Comparison of ENCODE assay signal across 22 mouse cellular contexts in the genomic region with DNA sequence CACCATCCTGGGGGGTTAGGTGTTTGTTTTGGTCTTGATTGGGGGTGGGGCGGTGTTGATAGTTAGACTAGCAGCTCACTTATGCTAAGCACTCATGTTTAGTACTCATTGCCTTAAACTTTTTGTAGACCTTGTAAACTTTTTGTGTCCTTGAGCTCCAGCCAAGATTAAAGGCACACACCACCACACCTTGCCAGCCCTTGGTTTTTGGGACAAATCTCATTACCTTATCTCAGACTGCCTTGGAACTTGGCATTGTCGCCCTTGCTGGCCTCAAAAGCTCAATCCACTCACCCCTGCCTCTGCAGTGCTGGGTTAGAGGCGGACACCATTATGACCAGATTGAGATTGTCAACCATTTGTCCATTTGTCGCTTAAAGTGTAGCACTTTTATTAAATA.
A peak's percentile ranks its signal among the peaks of the same experiment; 100 is the strongest.
DNase-seq lines count a peak whose midpoint lies in the region; ATAC-seq and TF ChIP-seq lines count a peak whose summit lies in the region.
"Had no signal": no experiment of that assay in that cellular context is flagged by ENCODE, and none has a peak within 500 bp of the region (broad histone marks: within the 10 kb centered on the region; RNA-seq: fewer than 3 reads in every experiment).

No protein-coding gene starts in this region.

- no peak for ATAC-seq in heart, embryonic 16.5 days (replicated peaks; ENCODE audit: extremely low read depth, insufficient read depth, low FRiP score)
- ATAC-seq: forebrain, embryonic 14.5 days had no signal

- WGBS in heart, embryonic 16.5 days: 77% methylated on average over 4 of the region's 4 CpGs
- 95% methylated on average over 4 of the region's 4 CpGs for WGBS in thymus, adult 2 months

- no peaks in the 10 kb centered on the region for H3K27me3 ChIP-seq in heart, embryonic 16.5 days (ENCODE audit: control insufficient read depth, insufficient read depth, low read length)
- H3K27me3 ChIP-seq in thymus, adult 2 months (ENCODE audit: control insufficient read depth, insufficient read depth, low read length): no peaks in the 10 kb centered on the region
- H3K27me3 ChIP-seq: embryonic facial prominence, embryonic 15.5 days; heart, embryonic 13.5 days had no signal

- H3K4me1 ChIP-seq in heart, embryonic 16.5 days (ENCODE audit: control insufficient read depth, insufficient read depth, low read length): peaks cover 15% of the 10 kb centered on the region
- peaks cover 6% of the 10 kb centered on the region; the same call in 1 of the 2 replicates for H3K4me1 ChIP-seq in thymus, adult 2 months (replicated peaks; ENCODE audit: control insufficient read depth, insufficient read depth, low read length)

- TF ChIP-seq CTCF in thymus, adult 2 months (IDR thresholded peaks at IDR 0.05; ENCODE audit: borderline replicate concordance, control insufficient read depth, extremely low read depth, insufficient read depth, low read length, poor library complexity): no peak

- no peaks in the 10 kb centered on the region for H3K36me3 ChIP-seq in heart, embryonic 16.5 days (ENCODE audit: control insufficient read depth, insufficient read depth)
- no peaks in the 10 kb centered on the region for H3K36me3 ChIP-seq in thymus, adult 2 months (ENCODE audit: control insufficient read depth, insufficient read depth, low read length)
- H3K36me3 ChIP-seq: embryonic facial prominence, embryonic 15.5 days; forebrain, embryonic 10.5 days; heart, embryonic 13.5 days; hindbrain, embryonic 10.5 days had no signal

- H3K4me3 ChIP-seq in heart, embryonic 16.5 days (ENCODE audit: low read length): no peak overlapping the region
- no peak overlapping the region for H3K4me3 ChIP-seq in thymus, adult 2 months (ENCODE audit: control insufficient read depth, insufficient read depth, low read length)
- H3K4me3 ChIP-seq: embryonic facial prominence, embryonic 15.5 days; erythroblast, embryonic 14.5 days; forebrain, embryonic 10.5 days; gastrocnemius, adult 2 months; heart, embryonic 13.5 days; hindbrain, embryonic 10.5 days had no signal

- no peak for TF ChIP-seq POLR2A in thymus, adult 2 months (IDR thresholded peaks at IDR 0.05; ENCODE audit: control insufficient read depth, extremely low read depth, insufficient read depth, low read length, poor library complexity)

- intact Hi-C loops in heart, postnatal 25 days (cut with DNase I): loop anchor here (5.0 kb wide), 2 partner anchors 61 to 114 kb away; no protein-coding TSS in a partner anchor

- no peak overlapping the region for H3K4me2 ChIP-seq in heart, embryonic 16.5 days (ENCODE audit: low read depth, low read length)
- H3K4me2 ChIP-seq: embryonic facial prominence, embryonic 15.5 days; heart, embryonic 13.5 days; hindbrain, embryonic 14.5 days had no signal

- H3K9me3 ChIP-seq in heart, embryonic 16.5 days (replicated peaks; ENCODE audit: control insufficient read depth, low read length): no peaks in the 10 kb centered on the region
- H3K9me3 ChIP-seq: embryonic facial prominence, embryonic 15.5 days; forebrain, embryonic 10.5 days; heart, embryonic 13.5 days; hindbrain, embryonic 10.5 days had no signal

- peak; percentile 23 for DNase-seq in adrenal gland, adult 2 months
- no peak for DNase-seq in adrenal gland, postnatal 4 days (ENCODE audit: low spot score in 2 of 2)
- no peak for DNase-seq in heart, postnatal 25 days (ENCODE audit: low spot score)
- peak; percentile 5 for DNase-seq in lung, postnatal 25 days (ENCODE audit: low spot score)
- no peak for DNase-seq in lung, postnatal 14 days
- no peak for DNase-seq in thymus, adult 2 months
- DNase-seq: adrenal gland, postnatal 25 days; cerebellum, adult 11 months; cerebellum, adult 8-10 months; cerebellum, postnatal 14 days; embryo, embryonic 11 days; gastrocnemius, adult 2 months; gastrocnemius, postnatal 25 days; heart, postnatal 10 days had no signal

- no peak overlapping the region for H3K9ac ChIP-seq in heart, embryonic 16.5 days (ENCODE audit: low read length)
- H3K9ac ChIP-seq: embryonic facial prominence, embryonic 15.5 days; heart, embryonic 13.5 days; hindbrain, embryonic 14.5 days had no signal

- peak overlapping the region; percentile 2; the same call in 1 of the 2 replicates for H3K27ac ChIP-seq in heart, embryonic 16.5 days (ENCODE audit: low read length)
- no peak overlapping the region for H3K27ac ChIP-seq in thymus, adult 2 months (ENCODE audit: control insufficient read depth, insufficient read depth, low read length)
- H3K27ac ChIP-seq: embryonic facial prominence, embryonic 15.5 days; hindbrain, embryonic 14.5 days had no signal

Comparison
In these comparisons a context has a peak if more than half of its experiments do, and no peak if none do; other contexts are left out.
1. DNase-seq: peak in adrenal gland, adult 2 months (single experiment) and lung, postnatal 25 days (single experiment); none in adrenal gland, postnatal 4 days (0 of 2), heart, postnatal 25 days (single experiment), lung, postnatal 14 days (single experiment) and thymus, adult 2 months (single experiment).